Mouse (Mus musculus) cerebellum, adult 2 months (tissue): ENCODE results near the gene Syngr1.

Source experiments
- CTCF ChIP-seq: fragments of 200-500 bp; IDR thresholded peaks from 2 replicates; pipeline ENCODE4 v1.5.1; 2011; ENCODE audit warnings: low read depth, mild to moderate bottlenecking, control low read depth, low read length, moderate library complexity, borderline replicate concordance; ENCODE audit not compliant: insufficient read depth
- POLR2A ChIP-seq: fragments of 200-500 bp; IDR thresholded peaks from 2 replicates; pipeline ENCODE4 v1.6.1; 2011; ENCODE audit warnings: low read length, control low read depth, borderline replicate concordance; ENCODE audit not compliant: insufficient read depth

GRCm38 (mm10) chr15:80124651-80125050, 33.5 kb downstream of the Syngr1 start:
- TF ChIP-seq POLR2A (no peak), CTCF (no peak)
